Mouse (Mus musculus) CH12.LX (cell line): ENCODE measurements around the gene Tcf7l1.

Experiments
- CTCF ChIP-seq, 2 experiments: IDR thresholded peaks in 1 of 2; conservative IDR thresholded peaks in 1 of 2; 2 replicates each; pipeline ENCODE4 v1.5.1; 2011 to 2012; ENCODE audit warnings: low read depth in 2 of 2, low read length in 2 of 2, improper control_type of control experiment in 1 of 2, inconsistent platforms in 1 of 2, mild to moderate bottlenecking in 1 of 2, moderate library complexity in 1 of 2
- ELF1 ChIP-seq: IDR thresholded peaks from 2 replicates; pipeline ENCODE4 v1.6.1; 2014; ENCODE audit warnings: low read depth, mild to moderate bottlenecking, inconsistent platforms, low read length, improper control_type of control experiment
- EP300 ChIP-seq: IDR thresholded peaks from 2 replicates; pipeline ENCODE4 v1.6.1; 2011; ENCODE audit warnings: low read length, improper control_type of control experiment
- GABPA ChIP-seq: IDR thresholded peaks from 2 replicates; pipeline ENCODE4 v1.6.1; 2012; ENCODE audit warnings: low read depth, low read length, improper control_type of control experiment, inconsistent platforms; ENCODE audit not compliant: insufficient replicate concordance
- MAX ChIP-seq: IDR thresholded peaks from 2 replicates; pipeline ENCODE4 v1.6.1; 2011; ENCODE audit warnings: low read length, improper control_type of control experiment
- POLR2A ChIP-seq: IDR thresholded peaks from 2 replicates; pipeline ENCODE4 v1.6.1; 2011; ENCODE audit warnings: low read depth, mild to moderate bottlenecking, improper control_type of control experiment, low read length
- USF1 ChIP-seq: IDR thresholded peaks from 2 replicates; pipeline ENCODE4 v1.6.1; 2014; ENCODE audit warnings: low read depth, mild to moderate bottlenecking, inconsistent platforms, low read length, improper control_type of control experiment
- ZMIZ1 ChIP-seq: IDR thresholded peaks from 2 replicates; pipeline ENCODE4 v1.6.1; 2012; ENCODE audit warnings: low read depth, mild to moderate bottlenecking, inconsistent platforms, low read length, improper control_type of control experiment

- TF ChIP-seq POLR2A: no peak
- TF ChIP-seq CTCF (conservative IDR thresholded peaks at IDR 0.05 in 1 of 2, IDR thresholded peaks at IDR 0.05 in 1 of 2; ENCODE audit: low read depth in 2 of 2, low read length in 2 of 2): no peak
- no peak for TF ChIP-seq EP300
- TF ChIP-seq ZMIZ1: no peak
- no peak for TF ChIP-seq MAX
- TF ChIP-seq ELF1: no peak
- no peak for TF ChIP-seq USF1
- no peak for TF ChIP-seq GABPA
Measured at GRCm38 (mm10) chr6:72736872-72737271, 52.2 kb downstream of the Tcf7l1 start.
